Mouse (Mus musculus) brown adipose tissue, adult 24 weeks (tissue): Measurements from ENCODE around the gene Pip4k2b. TPM values are rescaled to one million over a fixed set of nuclear protein-coding genes. Genes with fewer than 3 reads are reported as not detected.
A peak's percentile ranks its signal among the peaks of the same experiment; 100 is the strongest.

ENCODE experiments used
- H3K27ac ChIP-seq: fragments of 200-500 bp; replicated peaks from 2 replicates; pipeline ENCODE4 v1.5.1; 2012; ENCODE audit warnings: low read depth, mild to moderate bottlenecking, low read length
- H3K4me1 ChIP-seq: fragments of 200-500 bp; 2 replicates; pipeline ENCODE4 v1.6.1; 2012; ENCODE audit warnings: low read length, mixed read lengths; ENCODE audit not compliant: control insufficient read depth, insufficient read depth, insufficient read length
- H3K4me3 ChIP-seq: fragments of 200-500 bp; 2 replicates; pipeline ENCODE4 v1.5.1; 2012; ENCODE audit warnings: low read depth, mild to moderate bottlenecking, low read length, moderate library complexity; ENCODE audit not compliant: insufficient read depth
- polyA plus RNA-seq: library from polyadenylated mRNA; stranded (reverse); fragments of >200 nt; gene quantifications from 2 replicates; pipeline ENCODE4 v1.2.4, GENCODE M21; 2012; ENCODE audit not compliant: missing spikeins, insufficient read depth, insufficient read length

The Pip4k2b gene
- polyA plus RNA-seq, 1 experiment = 6.1 TPM

GRCm38 (mm10) chr11:97677842-97678241, 66.7 kb downstream of the Pip4k2b start:
- H3K4me1 ChIP-seq = no peaks in the 10 kb centered on the region
- H3K27ac ChIP-seq = no peak overlapping the region
- H3K4me3 ChIP-seq = no peak overlapping the region

- no peaks in the 10 kb centered on the region for H3K4me1 ChIP-seq
- no peak overlapping the region for H3K27ac ChIP-seq
- H3K4me3 ChIP-seq = no peak overlapping the region
These were observed 67.1 kb downstream of the Pip4k2b start for GRCm38 (mm10) chr11:97677381-97677780.

GRCm38 (mm10) chr11:97676050-97676754, 68.3 kb downstream of the Pip4k2b start:
- H3K27ac ChIP-seq = no peak overlapping the region
- no peak overlapping the region for H3K4me3 ChIP-seq
- no peaks in the 10 kb centered on the region for H3K4me1 ChIP-seq

GRCm38 (mm10) chr11:97673148-97673547, 71.4 kb downstream of the Pip4k2b start:
- Histone ChIP-seq H3K27ac (no peak overlapping the region), H3K4me1 (peaks cover 2% of the 10 kb centered on the region; the same call in 1 of the 2 replicates), H3K4me3 (no peak overlapping the region)

GRCm38 (mm10) chr11:97671177-97671527, 73.4 kb downstream of the Pip4k2b start:
- Histone ChIP-seq H3K27ac (no peak overlapping the region), H3K4me3 (no peak overlapping the region), H3K4me1 (peaks cover 2% of the 10 kb centered on the region; the same call in 1 of the 2 replicates)

- Histone ChIP-seq H3K4me3 (no peak overlapping the region), H3K4me1 (peaks cover 2% of the 10 kb centered on the region; the same call in 1 of the 2 replicates), H3K27ac (no peak overlapping the region)
These were observed 74.0 kb downstream of the Pip4k2b start for GRCm38 (mm10) chr11:97670234-97671176.

- peak overlapping the region; percentile 41; the same call in 1 of the 2 replicates for H3K27ac ChIP-seq
- H3K4me3 ChIP-seq = no peak overlapping the region
- peaks cover 2% of the 10 kb centered on the region; the same call in 1 of the 2 replicates for H3K4me1 ChIP-seq
These were observed 74.7 kb downstream of the Pip4k2b start for GRCm38 (mm10) chr11:97669829-97670228.

GRCm38 (mm10) chr11:97669268-97669667, 75.2 kb downstream of the Pip4k2b start:
- peaks cover 2% of the 10 kb centered on the region; the same call in 1 of the 2 replicates for H3K4me1 ChIP-seq
- peak overlapping the region; percentile 41 for H3K27ac ChIP-seq
- no peak overlapping the region for H3K4me3 ChIP-seq

- Histone ChIP-seq H3K4me1 (peaks cover 2% of the 10 kb centered on the region; the same call in 1 of the 2 replicates), H3K27ac (no peak overlapping the region), H3K4me3 (no peak overlapping the region)
These were observed 76.3 kb downstream of the Pip4k2b start for GRCm38 (mm10) chr11:97668160-97668559.

- Histone ChIP-seq H3K4me1 (peaks cover 2% of the 10 kb centered on the region; the same call in 1 of the 2 replicates), H3K4me3 (no peak overlapping the region), H3K27ac (no peak overlapping the region)
These were observed 77.7 kb downstream of the Pip4k2b start for GRCm38 (mm10) chr11:97666794-97667193.

GRCm38 (mm10) chr11:97666221-97666620, 78.3 kb downstream of the Pip4k2b start:
- Histone ChIP-seq H3K27ac (no peak overlapping the region), H3K4me1 (peaks cover 2% of the 10 kb centered on the region; the same call in 1 of the 2 replicates), H3K4me3 (no peak overlapping the region)

GRCm38 (mm10) chr11:97665431-97665830, 79.1 kb downstream of the Pip4k2b start:
- Histone ChIP-seq H3K27ac (no peak overlapping the region), H3K4me1 (peaks cover 2% of the 10 kb centered on the region; the same call in 1 of the 2 replicates), H3K4me3 (peak overlapping the region; percentile 46; the same call in 1 of the 2 replicates)
